Mouse (Mus musculus) forebrain, embryonic 14.5 days (tissue): ENCODE measurements around the gene Tbrg1. TPM values are rescaled to one million over a fixed set of nuclear protein-coding genes. Genes with fewer than 3 reads are reported as not detected.
A peak's percentile ranks its signal among the peaks of the same experiment; 100 is the strongest.

Source experiments
- ATAC-seq: fragments of 200-750 bp; cut with Nextera tagmentation; 2 replicates; pipeline ENCODE4 v1.8.0; 2017; ENCODE audit warnings: mild to moderate bottlenecking, moderate library complexity
- DNase-seq: peaks from one replicate; pipeline ENCODE4 v3.0.0-alpha.2; 2015; ENCODE audit warnings: low spot score
- H3K27ac ChIP-seq: fragments of 300-500 bp; sonication (generic); 2 replicates; pipeline ENCODE4 v1.5.1; 2014; ENCODE audit warnings: low read depth, mild to moderate bottlenecking, control low read depth, low read length, moderate library complexity
- H3K27me3 ChIP-seq: fragments of 300-500 bp; sonication (generic); replicated peaks from 2 replicates; pipeline ENCODE4 v1.6.1; 2014; ENCODE audit warnings: low read length, control low read depth, mixed read lengths; ENCODE audit not compliant: control insufficient read depth, insufficient read depth
- H3K36me3 ChIP-seq: fragments of 300-500 bp; sonication (generic); 2 replicates; pipeline ENCODE4 v1.6.1; 2014; ENCODE audit warnings: low read length, control low read depth; ENCODE audit not compliant: control insufficient read depth, insufficient read depth
- H3K4me1 ChIP-seq: fragments of 300-500 bp; sonication (generic); 2 replicates; pipeline ENCODE4 v1.6.1; 2014; ENCODE audit warnings: antibody characterized with exemption, low read length, control low read depth; ENCODE audit not compliant: control insufficient read depth, insufficient read depth
- H3K4me2 ChIP-seq: fragments of 300-500 bp; sonication (generic); 2 replicates; pipeline ENCODE4 v1.6.1; 2014; ENCODE audit warnings: mild to moderate bottlenecking, control low read depth, low read length
- H3K4me3 ChIP-seq: fragments of 300-500 bp; sonication (generic); 2 replicates; pipeline ENCODE4 v1.5.1; 2014; ENCODE audit warnings: low read depth, low read length, control low read depth
- H3K9ac ChIP-seq: fragments of 300-500 bp; sonication (generic); 2 replicates; pipeline ENCODE4 v1.6.1; 2014; ENCODE audit warnings: mild to moderate bottlenecking, low read length, control low read depth, moderate library complexity
- H3K9me3 ChIP-seq: fragments of 300-500 bp; sonication (generic); replicated peaks from 2 replicates; pipeline ENCODE4 v1.6.1; 2016; ENCODE audit warnings: low read length, control low read depth, mixed read lengths; ENCODE audit not compliant: control insufficient read depth
- WGBS: fragments of 180-500 bp; shearing (Covaris S2); extraction: QIAGEN DNeasy Blood & Tissue Kit; methylation state at CpG from one replicate; pipeline ENCODE4 v1.1.7; 2014; 5-methylcytosine and 5-hydroxymethylcytosine counted together
- polyA plus RNA-seq: library from polyadenylated mRNA; unstranded; fragments of >200 nt; fragmentation: Nextera tagmentation; extraction: Ambion mirVana; gene quantifications from 2 replicates; pipeline ENCODE4 v1.2.1, GENCODE M21; 2014

Gene Tbrg1
- polyA plus RNA-seq, 1 experiment from 2014 or later, result 97.4 TPM

DNA sequence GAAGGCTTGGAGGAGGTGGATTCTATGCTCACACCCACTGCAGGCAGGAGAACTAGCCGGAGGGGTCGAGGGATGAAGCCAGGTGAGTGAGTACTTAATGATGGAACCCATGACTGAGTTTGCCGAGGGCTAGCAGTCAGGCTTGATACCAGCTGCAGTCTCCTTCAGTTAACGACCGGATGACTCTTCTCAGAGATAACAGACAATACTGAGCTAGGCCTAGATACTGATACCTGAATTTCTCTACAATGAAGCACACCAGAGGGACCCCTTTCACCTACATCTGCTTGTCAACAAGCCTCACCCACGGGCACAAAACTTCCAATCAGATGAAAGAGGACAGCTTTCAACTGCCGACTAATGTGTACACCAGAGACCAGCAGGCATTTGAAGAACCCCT, 8.9 kb upstream of the Tbrg1 start:
- Histone ChIP-seq H3K27me3 (no peaks in the 10 kb centered on the region), H3K9me3 (no peaks in the 10 kb centered on the region)

DNA sequence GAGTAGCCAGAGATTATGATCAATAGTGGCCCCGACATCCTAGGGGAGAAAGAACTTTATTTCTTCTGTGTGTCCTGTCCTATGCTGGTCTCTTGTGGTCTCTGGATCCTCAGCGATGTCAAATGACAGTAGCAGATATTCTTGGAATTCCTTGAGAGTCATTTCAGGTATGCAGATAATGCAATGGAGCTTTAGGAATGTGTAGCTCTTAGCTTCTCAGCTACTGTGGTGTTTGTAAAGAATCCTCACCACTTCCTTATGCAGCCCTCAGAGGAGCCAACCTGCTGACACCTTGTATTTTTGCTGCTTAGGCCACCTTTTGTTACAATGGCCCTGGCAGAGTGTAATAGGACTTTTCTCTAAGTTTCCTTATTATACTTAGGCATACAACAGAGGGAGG, 7.5 kb upstream of the Tbrg1 start:
- DNase-seq (no peak), ATAC-seq (no peak)
- H3K9ac ChIP-seq, result no peak overlapping the region
- H3K9me3 ChIP-seq, result no peaks in the 10 kb centered on the region
- H3K4me2 ChIP-seq, result no peak overlapping the region
- no peaks in the 10 kb centered on the region for H3K27me3 ChIP-seq
- 82% methylated on average over 2 of the region's 2 CpGs for WGBS
- H3K4me1 ChIP-seq, result no peaks in the 10 kb centered on the region
- H3K27ac ChIP-seq, result no peak overlapping the region
- no peak overlapping the region for H3K4me3 ChIP-seq
- H3K36me3 ChIP-seq, result no peaks in the 10 kb centered on the region

More for the DNA sequence above, 8.9 kb upstream of the Tbrg1 start:
- no peak overlapping the region for H3K4me2 ChIP-seq
- H3K36me3 ChIP-seq, result no peaks in the 10 kb centered on the region
- H3K4me3 ChIP-seq, result no peak overlapping the region
- ATAC-seq, result no peak
- WGBS, result 83% methylated on average over 7 of the region's 7 CpGs
- H3K4me1 ChIP-seq, result no peaks in the 10 kb centered on the region
- no peak overlapping the region for H3K9ac ChIP-seq
- H3K27ac ChIP-seq, result no peak overlapping the region
- DNase-seq, result no peak

GRCm38 (mm10) chr9:37663210-37663609, 6.1 kb upstream of the Tbrg1 start:
- H3K4me2 ChIP-seq, result no peak overlapping the region
- H3K9me3 ChIP-seq, result no peaks in the 10 kb centered on the region
- WGBS, result 69% methylated on average over 1 of the region's 1 CpGs
- ATAC-seq, result no peak
- no peak overlapping the region for H3K9ac ChIP-seq
- H3K4me3 ChIP-seq, result no peak overlapping the region
- no peaks in the 10 kb centered on the region for H3K4me1 ChIP-seq
- H3K27me3 ChIP-seq, result no peaks in the 10 kb centered on the region
- no peaks in the 10 kb centered on the region for H3K36me3 ChIP-seq
- DNase-seq, result no peak
- no peak overlapping the region for H3K27ac ChIP-seq

- Histone ChIP-seq H3K9ac (no peak overlapping the region), H3K36me3 (peaks cover 4% of the 10 kb centered on the region), H3K4me3 (no peak overlapping the region), H3K9me3 (no peaks in the 10 kb centered on the region), H3K4me2 (no peak overlapping the region), H3K27ac (no peak overlapping the region), H3K4me1 (peaks cover 5% of the 10 kb centered on the region), H3K27me3 (no peaks in the 10 kb centered on the region)
- DNase-seq (no peak), ATAC-seq (no peak)
- 89% methylated on average over 6 of the region's 6 CpGs for WGBS
Observed at GRCm38 (mm10) chr9:37659413-37659812, 2.3 kb upstream of the Tbrg1 start.

DNA sequence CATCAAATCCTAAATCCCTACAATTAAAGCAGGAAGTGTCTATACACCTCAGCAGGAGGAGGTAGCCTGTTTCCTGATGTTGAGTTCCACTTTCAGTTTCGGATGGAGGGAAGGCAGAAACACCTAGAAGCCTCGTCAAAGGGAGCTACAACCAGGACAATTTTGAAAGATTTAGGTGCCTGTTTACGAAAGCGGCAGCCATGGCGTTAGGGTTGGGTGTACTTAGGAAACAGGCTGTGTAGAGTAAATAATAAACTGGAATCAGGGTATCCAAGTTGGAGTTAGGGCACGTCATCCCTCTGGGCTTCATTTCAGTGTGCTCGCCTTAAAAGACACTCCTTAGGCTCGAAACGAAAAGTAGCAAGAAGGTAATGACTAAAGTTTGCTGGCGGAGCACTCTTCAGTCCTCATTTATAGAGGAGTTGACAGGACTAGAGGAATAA, 652 bp downstream of the Tbrg1 start:
- H3K4me3 ChIP-seq, result peak overlapping the region; percentile 75
- DNase-seq (no peak), ATAC-seq (no peak; the same call in 1 of the 2 replicates)
- H3K4me1 ChIP-seq, result peaks cover 5% of the 10 kb centered on the region
- peaks cover 30% of the 10 kb centered on the region for H3K36me3 ChIP-seq
- peak overlapping the region; percentile 82 for H3K9ac ChIP-seq
- H3K27ac ChIP-seq, result no peak overlapping the region
- 1% methylated on average over 10 of the region's 10 CpGs for WGBS
- H3K9me3 ChIP-seq, result no peaks in the 10 kb centered on the region
- peak overlapping the region; percentile 80 for H3K4me2 ChIP-seq
- no peaks in the 10 kb centered on the region for H3K27me3 ChIP-seq

DNA sequence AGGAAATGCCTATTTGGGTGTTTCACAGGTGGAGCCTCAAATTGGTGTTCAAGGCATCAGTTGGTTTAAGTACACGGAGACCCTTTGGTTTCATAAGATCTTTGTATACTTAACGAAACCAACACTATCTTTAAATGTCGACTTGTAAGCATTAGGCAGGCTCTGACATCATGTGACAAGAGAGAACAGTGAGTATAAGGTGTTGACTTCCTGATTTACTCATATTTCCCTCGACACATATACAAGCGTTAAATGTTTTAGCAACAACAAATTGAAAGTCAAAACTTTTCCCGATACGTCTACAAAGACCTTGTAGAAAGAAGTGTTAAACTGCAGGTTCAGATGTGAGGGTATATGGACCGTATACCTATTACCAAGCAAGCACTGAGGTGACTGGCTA, 1.2 kb downstream of the Tbrg1 start:
- ATAC-seq (no peak), DNase-seq (no peak)
- Histone ChIP-seq H3K27me3 (no peaks in the 10 kb centered on the region), H3K9ac (no peak overlapping the region), H3K9me3 (no peaks in the 10 kb centered on the region), H3K27ac (no peak overlapping the region), H3K36me3 (peaks cover 35% of the 10 kb centered on the region), H3K4me2 (peak overlapping the region; percentile 80), H3K4me1 (peaks cover 5% of the 10 kb centered on the region), H3K4me3 (peak overlapping the region; percentile 75)
- 74% methylated on average over 8 of the region's 8 CpGs for WGBS

GRCm38 (mm10) chr9:37653836-37654235, 3.3 kb downstream of the Tbrg1 start:
- no peak for ATAC-seq
- Histone ChIP-seq H3K4me2 (no peak overlapping the region), H3K36me3 (peaks cover 56% of the 10 kb centered on the region)

GRCm38 (mm10) chr9:37650639-37651038, 6.5 kb downstream of the Tbrg1 start:
- Histone ChIP-seq H3K36me3 (peaks cover 69% of the 10 kb centered on the region), H3K9ac (no peak overlapping the region), H3K4me3 (no peak overlapping the region), H3K4me1 (no peaks in the 10 kb centered on the region), H3K9me3 (no peaks in the 10 kb centered on the region), H3K27ac (no peak overlapping the region), H3K4me2 (no peak overlapping the region), H3K27me3 (no peaks in the 10 kb centered on the region)
- no peak for DNase-seq
- ATAC-seq, result no peak
- 93% methylated on average over 5 of the region's 5 CpGs for WGBS

More at GRCm38 (mm10) chr9:37653836-37654235, 3.3 kb downstream of the Tbrg1 start:
- H3K4me3 ChIP-seq, result no peak overlapping the region
- no peak overlapping the region for H3K27ac ChIP-seq
- H3K4me1 ChIP-seq, result peaks cover 5% of the 10 kb centered on the region
- H3K27me3 ChIP-seq, result no peaks in the 10 kb centered on the region
- H3K9ac ChIP-seq, result no peak overlapping the region
- DNase-seq, result no peak
- WGBS, result 88% methylated on average over 5 of the region's 5 CpGs
- H3K9me3 ChIP-seq, result no peaks in the 10 kb centered on the region

DNA sequence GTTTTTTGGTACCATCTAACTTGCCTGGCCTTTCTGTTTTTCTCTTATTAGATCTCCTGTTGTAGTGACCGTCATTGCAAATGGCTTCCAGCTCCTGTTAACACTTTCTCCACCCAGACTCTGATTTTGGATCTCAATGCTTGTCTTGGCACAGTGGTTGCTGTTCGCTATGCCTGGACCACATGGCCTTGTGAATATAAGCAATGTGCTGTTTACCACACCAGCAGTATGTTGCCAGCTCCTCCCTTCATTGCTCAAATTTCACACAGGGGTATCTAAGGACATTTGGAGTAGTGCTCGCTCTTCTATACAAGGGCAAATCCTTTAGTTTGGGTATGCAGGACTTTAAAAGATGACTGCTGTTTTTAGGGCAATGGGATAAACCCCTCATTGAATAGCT, 10.9 kb downstream of the Tbrg1 start:
- H3K9me3 ChIP-seq, result no peaks in the 10 kb centered on the region
- H3K36me3 ChIP-seq, result peaks cover 38% of the 10 kb centered on the region
- 85% methylated on average over 3 of the region's 3 CpGs for WGBS
- no peak overlapping the region for H3K9ac ChIP-seq
- DNase-seq (no peak), ATAC-seq (no peak)
- H3K4me1 ChIP-seq, result no peaks in the 10 kb centered on the region
- no peak overlapping the region for H3K4me3 ChIP-seq
- H3K27ac ChIP-seq, result no peak overlapping the region
- H3K4me2 ChIP-seq, result no peak overlapping the region
- no peaks in the 10 kb centered on the region for H3K27me3 ChIP-seq
